Mouse (Mus musculus): ENCODE measurements around the gene Plekhm2.

DNA sequence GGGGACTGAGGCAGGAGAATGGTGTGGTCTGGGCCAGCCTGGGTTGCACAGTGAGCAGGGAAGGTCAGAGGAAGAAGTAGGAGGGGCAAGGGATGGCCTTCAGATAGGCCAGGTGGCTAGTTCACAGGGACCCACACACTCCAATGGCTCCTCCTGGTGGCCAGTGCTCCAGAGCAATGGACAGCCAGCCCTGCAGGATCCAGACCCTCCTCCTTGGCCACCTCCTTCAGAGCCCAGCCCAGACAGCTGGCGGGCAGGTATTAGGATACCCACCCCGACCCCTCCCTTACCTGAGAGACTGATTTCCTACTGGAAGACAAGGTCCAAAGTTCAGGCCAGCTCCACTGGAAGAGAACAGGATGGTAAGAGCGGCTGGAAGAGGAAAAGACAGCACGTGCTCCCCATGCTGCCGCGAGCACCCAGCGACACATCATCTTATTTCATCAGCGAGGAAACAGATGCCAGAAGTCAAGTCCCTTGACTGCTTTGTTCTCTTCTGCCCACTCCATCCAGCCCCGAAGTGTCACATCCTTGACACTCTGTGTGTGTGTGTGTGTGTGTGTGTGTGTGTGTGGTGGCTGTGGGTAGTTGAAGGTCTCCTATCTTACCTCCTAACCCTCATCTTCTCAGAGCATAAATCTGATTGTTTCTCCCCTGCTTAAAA, 69.0 kb downstream of the Plekhm2 start:
- TF ChIP-seq FLI1 (IDR thresholded peaks at IDR 0.05; ENCODE audit: low read length): no peak
- TF ChIP-seq GATA1 (IDR thresholded peaks at IDR 0.05; ENCODE audit: borderline replicate concordance, low read length): no peak

Measured in megakaryocyte, embryonic 14.5 days (primary cell).